Mouse (Mus musculus): ENCODE measurements at regions not wholly inside any gene's neighbourhood (a gene's known extent, or its start where the extent isn't known, plus 50 kb on each side); places are given as distances from the start of the nearest gene placed in this dataset.

GRCm38 (mm10) chr13:39950203-39950602 lies 411.0 kb downstream of the Ofcc1 start:
- in situ Hi-C loops (cut with MseI, MboI) = no loop called here

- in situ Hi-C loops (cut with MseI, MboI) = no loop called here
Measured at GRCm38 (mm10) chr13:39935216-39935615, 426.0 kb downstream of the Ofcc1 start.

- in situ Hi-C loops (cut with MseI, MboI) = no loop called here
Measured at GRCm38 (mm10) chr13:39931487-39931886, 429.8 kb downstream of the Ofcc1 start.

- in situ Hi-C loops (cut with MseI, MboI) = no loop called here
Measured at GRCm38 (mm10) chr13:39928573-39928972, 432.7 kb downstream of the Ofcc1 start.

GRCm38 (mm10) chr13:39924366-39924765 lies 436.9 kb downstream of the Ofcc1 start:
- in situ Hi-C loops (cut with MseI, MboI) = loop anchor here in 1 of 2 experiments (25.0 kb wide), 1 partner anchor 813 kb away; the partner anchor contains the start of gene Tfap2a

GRCm38 (mm10) chr13:39923113-39923512 lies 438.1 kb downstream of the Ofcc1 start:
- in situ Hi-C loops (cut with MseI, MboI) = loop anchor here in 1 of 2 experiments (25.0 kb wide), 1 partner anchor 814 kb away; the partner anchor contains the start of gene Tfap2a

GRCm38 (mm10) chr13:39907720-39908119 lies 453.5 kb downstream of the Ofcc1 start:
- in situ Hi-C loops (cut with MseI, MboI) = loop anchor here in 1 of 2 experiments (25.0 kb wide), 1 partner anchor 830 kb away; the partner anchor contains the start of gene Tfap2a

GRCm38 (mm10) chr13:39904264-39904663 lies 457.0 kb downstream of the Ofcc1 start:
- in situ Hi-C loops (cut with MseI, MboI) = loop anchor here in 1 of 2 experiments (25.0 kb wide), 1 partner anchor 833 kb away; the partner anchor contains the start of gene Tfap2a

- in situ Hi-C loops (cut with MseI, MboI) = loop anchor here in 1 of 2 experiments (25.0 kb wide), 1 partner anchor 834 kb away; the partner anchor contains the start of gene Tfap2a
Measured at GRCm38 (mm10) chr13:39903319-39903718, 457.9 kb downstream of the Ofcc1 start.

- in situ Hi-C loops (cut with MseI, MboI) = no loop called here
Measured at GRCm38 (mm10) chr13:39899332-39899731, 461.9 kb downstream of the Ofcc1 start.

GRCm38 (mm10) chr13:39898412-39898979 lies 462.8 kb downstream of the Ofcc1 start:
- in situ Hi-C loops (cut with MseI, MboI) = no loop called here

- in situ Hi-C loops (cut with MseI, MboI) = no loop called here
Measured at GRCm38 (mm10) chr13:39894159-39894558, 467.1 kb downstream of the Ofcc1 start.

GRCm38 (mm10) chr13:39881066-39881465 lies 480.2 kb downstream of the Ofcc1 start:
- in situ Hi-C loops (cut with MseI, MboI) = no loop called here

- in situ Hi-C loops (cut with MseI, MboI) = no loop called here
Measured at GRCm38 (mm10) chr13:39880136-39880535, 481.1 kb downstream of the Ofcc1 start.

GRCm38 (mm10) chr13:39877361-39878141 lies 483.7 kb downstream of the Ofcc1 start:
- in situ Hi-C loops (cut with MseI, MboI) = no loop called here

- in situ Hi-C loops (cut with MseI, MboI) = no loop called here
Measured at GRCm38 (mm10) chr13:39852257-39852800, 508.9 kb downstream of the Ofcc1 start.

GRCm38 (mm10) chr13:39849391-39849790 lies 511.9 kb downstream of the Ofcc1 start:
- in situ Hi-C loops (cut with MseI, MboI) = no loop called here

- in situ Hi-C loops (cut with MseI, MboI) = no loop called here
Measured at GRCm38 (mm10) chr13:39836053-39836584, 525.1 kb downstream of the Ofcc1 start.

GRCm38 (mm10) chr13:39835302-39835701 lies 525.9 kb downstream of the Ofcc1 start:
- in situ Hi-C loops (cut with MseI, MboI) = no loop called here

GRCm38 (mm10) chr13:39834521-39835245 lies 526.6 kb downstream of the Ofcc1 start:
- in situ Hi-C loops (cut with MseI, MboI) = no loop called here

- in situ Hi-C loops (cut with MseI, MboI) = no loop called here
Measured at GRCm38 (mm10) chr13:39823965-39824555, 537.2 kb downstream of the Ofcc1 start.

Measured in mouse trophoblast stem cell (cell line).